8 mouse cellular contexts compared by ENCODE assay signal in genomic region chr4:151108834-151109241, GRCm38 (mm10). TPM values are rescaled to one million over a fixed set of nuclear protein-coding genes. Genes with fewer than 3 reads are reported as not detected.
DNase-seq lines count a peak whose midpoint lies in the region; ATAC-seq and TF ChIP-seq lines count a peak whose summit lies in the region.

No protein-coding gene starts in this region.

- H3K36me3 ChIP-seq in lung, embryonic 16.5 days (ENCODE audit: control insufficient read depth, insufficient read depth, low read length), result no peaks in the 10 kb centered on the region
- H3K36me3 ChIP-seq in limb, embryonic 11.5 days (ENCODE audit: control insufficient read depth, insufficient read depth, low read length), result no peaks in the 10 kb centered on the region

- H3K9me3 ChIP-seq in lung, embryonic 16.5 days (ENCODE audit: control insufficient read depth, low read length), result no peaks in the 10 kb centered on the region
- no peaks in the 10 kb centered on the region for H3K9me3 ChIP-seq in limb, embryonic 11.5 days (ENCODE audit: control insufficient read depth, low read length)

- peaks cover 13% of the 10 kb centered on the region for H3K4me1 ChIP-seq in lung, embryonic 16.5 days (replicated peaks; ENCODE audit: control insufficient read depth, insufficient read depth, low read length)
- H3K4me1 ChIP-seq in limb, embryonic 11.5 days (ENCODE audit: control insufficient read depth, insufficient read depth, low read length), result 0 out of 2 replicates have a peak, but pooled peaks cover 2% of the 10 kb centered on the region
- peaks cover 11% of the 10 kb centered on the region for H3K4me1 ChIP-seq in olfactory bulb, adult 2 months (ENCODE audit: control insufficient read depth, insufficient read depth, low read length)

- H3K27me3 ChIP-seq in lung, embryonic 16.5 days (ENCODE audit: control insufficient read depth, insufficient read depth, low read depth, low read length), result peaks cover 48% of the 10 kb centered on the region
- H3K27me3 ChIP-seq in limb, embryonic 11.5 days (ENCODE audit: control insufficient read depth, insufficient read depth, low read length), result peaks cover 19% of the 10 kb centered on the region; the same call in 1 of the 2 replicates

- H3K9ac ChIP-seq in lung, embryonic 16.5 days (ENCODE audit: low read length), result peak overlapping the region; percentile 63
- H3K9ac ChIP-seq in limb, embryonic 11.5 days (ENCODE audit: low read length), result peak overlapping the region; percentile 40; the same call in 1 of the 2 replicates

- WGBS in lung, embryonic 16.5 days, result under 1% methylated on average over 10 of the region's 20 CpGs
- WGBS in limb, embryonic 11.5 days, result 5% methylated on average over 14 of the region's 20 CpGs
- 2% methylated on average over 16 of the region's 20 CpGs for WGBS in olfactory bulb, adult 2 months

- H3K27ac ChIP-seq in lung, embryonic 16.5 days (ENCODE audit: low read length), result no peak overlapping the region
- no peak overlapping the region for H3K27ac ChIP-seq in limb, embryonic 11.5 days (replicated peaks; ENCODE audit: low read depth, low read length)
- H3K27ac ChIP-seq in olfactory bulb, adult 2 months (ENCODE audit: insufficient read depth, low read depth, low read length), result peak overlapping the region; percentile 52

- H3K4me3 ChIP-seq in lung, embryonic 16.5 days (ENCODE audit: low read length), result peak overlapping the region; percentile 65
- H3K4me3 ChIP-seq in limb, embryonic 11.5 days (ENCODE audit: low read depth, low read length), result peak overlapping the region; percentile 70
- peak overlapping the region; percentile 95 for H3K4me3 ChIP-seq in olfactory bulb, adult 2 months (ENCODE audit: insufficient read depth, low read depth, low read length)

- ATAC-seq in lung, embryonic 16.5 days (ENCODE audit: low read depth), result peak; percentile 26; the same call in 1 of the 2 replicates
- no peak for ATAC-seq in limb, embryonic 11.5 days (ENCODE audit: insufficient number of reproducible peaks, low FRiP score, low TSS enrichment, low read depth)

- DNase-seq in adrenal gland, adult (ENCODE audit: inconsistent age in 2 of 2, low spot score in 1 of 2), result peak; percentile 33 to 65
- DNase-seq in adrenal gland, postnatal 4 days (ENCODE audit: low spot score in 2 of 2), result no peak
- DNase-seq in lung, postnatal 25 days (ENCODE audit: low spot score), result no peak
- DNase-seq in limb, embryonic 11.5 days (ENCODE audit: low spot score), result no peak
- DNase-seq in layer of hippocampus, adult 18-20 months (ENCODE audit: low spot score in 2 of 2), result no peak
- no peak for DNase-seq in thymus, postnatal 0 days (ENCODE audit: low spot score)

- TF ChIP-seq CTCF in olfactory bulb, adult 2 months (IDR thresholded peaks at IDR 0.05; ENCODE audit: insufficient read depth, low read depth, low read length), result no peak

- TF ChIP-seq POLR2A in olfactory bulb, adult 2 months (IDR thresholded peaks at IDR 0.05; ENCODE audit: insufficient read depth, low read depth, low read length), result no peak

- peak overlapping the region; percentile 92 for H3K4me2 ChIP-seq in lung, embryonic 16.5 days (ENCODE audit: low read depth, low read length)
- peak overlapping the region; percentile 100 for H3K4me2 ChIP-seq in limb, embryonic 11.5 days (ENCODE audit: low read depth, severe bottlenecking)

RNA-seq across cellular contexts. Expression of gene Gm13090, which starts 19.5 kb away (rescaled TPM):
- total RNA-seq in adrenal gland, postnatal 4 days (2021), result not detected
- not detected in 2 replicates for polyA plus RNA-seq in lung, embryonic 16.5 days (2015; fragmentation: Nextera tagmentation; extraction: Ambion mirVana)
- polyA plus RNA-seq in limb, embryonic 11.5 days (2014; fragmentation: Nextera tagmentation; extraction: Ambion mirVana), result 0.21 TPM in 1 of 2 replicates, not detected in the other
- not detected in 2 replicates for polyA plus RNA-seq in olfactory bulb, adult 2 months (2012; ENCODE audit: insufficient read depth, insufficient read length, low replicate concordance, missing spikeins)
- not detected for total RNA-seq in layer of hippocampus, adult 18-20 months (2021)
- polyA plus RNA-seq in thymus, postnatal 0 days (2015; fragmentation: Nextera tagmentation; extraction: Ambion mirVana), result not detected in 2 replicates

RNA-seq across cellular contexts. Expression of gene Vamp3, which starts 51.1 kb away (rescaled TPM):
- 10 to 100 TPM; 90.2 to 93.8 TPM for total RNA-seq in adrenal gland, postnatal 4 days (2021)
- polyA plus RNA-seq in lung, embryonic 16.5 days (2015; fragmentation: Nextera tagmentation; extraction: Ambion mirVana), result 131 and 140 TPM in 2 replicates
- polyA plus RNA-seq in limb, embryonic 11.5 days (2014; fragmentation: Nextera tagmentation; extraction: Ambion mirVana), result 87.8 and 93.6 TPM in 2 replicates
- not detected in 2 replicates for polyA plus RNA-seq in olfactory bulb, adult 2 months (2012; ENCODE audit: insufficient read depth, insufficient read length, low replicate concordance, missing spikeins)
- total RNA-seq in layer of hippocampus, adult 18-20 months (2021), result 10 to 100 TPM; 30.4 to 30.7 TPM
- polyA plus RNA-seq in thymus, postnatal 0 days (2015; fragmentation: Nextera tagmentation; extraction: Ambion mirVana), result 65.1 and 73.3 TPM in 2 replicates

Comparison
In these comparisons a context has a peak if more than half of its experiments do, and no peak if none do; other contexts are left out.
1. DNase-seq: peak in adrenal gland, adult (2 of 2); none in adrenal gland, postnatal 4 days (0 of 2), lung, postnatal 25 days (single experiment), limb, embryonic 11.5 days (single experiment), layer of hippocampus, adult 18-20 months (0 of 2) and thymus, postnatal 0 days (single experiment).
2. Peak in every context shown above with its lines, with median percentiles within 50 percentile points of each other: H3K4me3 ChIP-seq.